Mouse (Mus musculus) right cerebral cortex, postnatal 4 days (tissue): ENCODE measurements around the gene Sgsm3.
A peak's percentile ranks its signal among the peaks of the same experiment; 100 is the strongest.
"Not testable (repeated sequence)": the region's sequence is repeated elsewhere in the genome, so short reads cannot be mapped to it uniquely, and the experiment has no call there.

Experiments used
- DNase-seq: peaks from one replicate; pipeline ENCODE4 v3.0.0-alpha.2; 2022

The Sgsm3 gene

GRCm38 (mm10) chr15:80977620-80978334 is at the start of gene Sgsm3:
TSS of gene Sgsm3 (plus strand) at chr15:80977765.
- DNase-seq = peak; percentile 82

GRCm38 (mm10) chr15:80928811-80929355 is 48.7 kb upstream of the Sgsm3 start:
- DNase-seq = no peak

GRCm38 (mm10) chr15:80930048-80930571 is 47.5 kb upstream of the Sgsm3 start:
- DNase-seq = no peak

DNA sequence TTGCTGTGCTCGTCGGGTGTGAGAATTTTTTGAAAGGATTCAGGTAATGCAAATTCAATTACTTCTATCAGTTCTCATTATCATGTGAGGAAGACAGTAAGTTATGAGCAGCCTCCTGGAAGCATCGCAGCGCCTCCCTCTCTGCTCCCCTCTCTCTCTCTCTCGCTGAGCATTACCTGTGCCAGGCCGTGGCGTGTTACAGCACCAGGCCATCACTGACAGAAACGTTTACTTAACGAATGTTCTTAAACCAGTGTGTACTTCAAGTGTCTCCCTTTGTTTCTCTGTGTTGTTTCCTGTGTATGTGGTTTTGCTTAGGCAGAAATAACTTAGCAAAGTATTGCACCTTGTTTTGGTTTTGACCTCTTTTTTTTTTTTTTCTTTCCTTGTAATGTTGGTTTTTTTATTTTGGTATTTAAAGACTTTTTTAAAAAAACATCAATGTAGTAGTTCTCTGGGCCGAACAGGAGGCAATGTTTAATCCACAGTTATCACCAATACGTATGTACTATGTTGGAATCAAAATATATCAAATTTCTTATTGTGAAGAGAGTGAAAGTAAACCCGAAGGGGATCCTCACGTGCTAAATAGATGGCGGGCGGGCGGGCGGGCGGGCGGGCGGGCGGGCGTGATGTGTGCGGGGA is 46.8 kb upstream of the Sgsm3 start:
- not testable (repeated sequence) for DNase-seq

DNA sequence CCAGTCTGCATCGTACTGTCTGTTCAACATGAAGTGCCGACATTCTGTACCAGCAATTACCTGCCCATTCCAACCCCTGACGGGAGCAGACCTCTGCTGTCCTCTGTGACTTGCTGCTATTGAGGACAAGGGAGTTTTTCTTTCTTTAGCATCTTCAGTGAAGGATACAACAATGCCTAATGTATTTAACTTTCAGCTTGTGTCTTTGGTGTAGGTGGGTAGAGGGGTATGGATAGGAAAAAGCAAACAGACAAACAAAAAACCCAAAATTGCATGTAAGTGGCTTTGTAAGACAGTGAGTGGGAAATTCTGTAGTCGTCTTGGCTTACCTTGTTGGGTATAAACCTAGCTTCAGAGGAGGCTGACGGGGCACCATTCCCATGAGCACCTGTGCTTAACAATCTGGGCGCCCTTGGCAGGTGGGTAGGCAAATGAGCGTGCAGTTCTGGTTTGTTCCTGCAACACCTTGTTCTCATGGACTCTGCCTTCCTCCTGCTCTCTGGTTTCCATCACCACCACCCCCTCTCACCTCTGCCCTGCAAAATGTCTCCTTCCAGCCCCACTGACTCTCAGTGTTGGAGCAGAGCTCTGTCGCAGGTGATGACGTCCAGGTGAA is 46.1 kb upstream of the Sgsm3 start:
- no peak for DNase-seq

GRCm38 (mm10) chr15:80934841-80935240 is 42.7 kb upstream of the Sgsm3 start:
- DNase-seq = no peak

- DNase-seq = no peak
These were observed 40.9 kb upstream of the Sgsm3 start for GRCm38 (mm10) chr15:80936686-80937085.

DNA sequence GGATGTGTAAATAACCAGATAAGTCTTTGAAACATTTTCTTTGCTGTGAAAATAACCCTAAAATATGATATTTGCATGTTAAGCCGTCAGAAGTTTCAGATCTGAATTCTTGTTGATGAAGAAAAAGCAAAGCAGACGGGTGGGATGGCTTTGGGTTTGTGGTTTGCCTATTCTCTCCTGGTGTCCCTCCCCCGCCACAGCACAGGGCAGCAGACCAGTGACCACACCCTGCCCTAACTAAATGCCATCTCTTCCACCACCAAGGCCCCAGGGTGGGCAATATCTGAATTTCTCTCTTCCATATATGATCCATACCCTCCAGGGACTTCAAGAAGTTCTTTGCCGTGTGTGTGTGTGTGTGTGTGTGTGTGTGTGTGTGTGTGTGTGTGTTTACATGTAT is 39.0 kb upstream of the Sgsm3 start:
- DNase-seq = no peak

DNA sequence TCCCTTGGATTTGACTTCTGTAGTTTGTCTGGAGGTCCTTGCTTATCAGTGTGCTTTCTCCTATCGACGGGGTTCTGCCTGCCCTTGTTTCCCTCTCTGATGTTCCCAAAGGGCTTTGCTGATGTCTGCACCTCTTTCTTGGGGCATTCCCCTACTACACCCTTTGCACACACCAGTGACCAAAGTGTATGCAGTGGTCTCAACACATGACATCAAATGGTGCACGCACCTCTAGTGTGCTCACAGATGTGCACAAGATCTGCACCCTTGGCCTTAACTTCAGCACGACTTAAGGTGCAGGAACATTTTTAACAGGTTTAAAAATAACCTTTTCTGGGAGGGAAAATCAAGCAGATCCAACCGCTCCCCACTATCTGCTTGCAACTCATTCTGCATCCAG is 38.2 kb upstream of the Sgsm3 start:
- DNase-seq = no peak

GRCm38 (mm10) chr15:80941468-80942040 is 36.0 kb upstream of the Sgsm3 start:
- no peak for DNase-seq

DNA sequence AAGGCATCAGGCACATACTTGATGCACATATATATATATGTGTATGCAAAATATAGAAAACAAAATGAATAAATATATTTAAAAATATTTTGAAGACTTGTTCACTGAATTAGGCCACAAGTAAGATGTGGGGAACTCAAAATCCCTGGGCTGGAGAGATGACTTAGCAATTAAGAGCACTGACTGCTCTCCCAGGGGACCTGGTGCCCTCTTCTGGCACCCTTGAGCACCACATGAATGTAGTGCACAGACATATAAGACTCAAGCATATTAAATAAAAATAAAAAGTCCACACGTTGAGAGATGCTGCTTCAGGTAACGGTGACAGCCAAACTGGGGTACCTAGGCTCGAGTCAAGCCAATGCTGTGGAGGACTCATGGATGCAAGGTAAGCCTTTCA is 31.7 kb upstream of the Sgsm3 start:
- no peak for DNase-seq

- DNase-seq = peak; percentile 88
These were observed 29.1 kb upstream of the Sgsm3 start, which contains the start of gene Adsl for GRCm38 (mm10) chr15:80948145-80949135. TSS of gene Adsl (plus strand) at chr15:80948490.

- DNase-seq = no peak
These were observed 28.1 kb upstream of the Sgsm3 start for GRCm38 (mm10) chr15:80949431-80949830.

- no peak for DNase-seq
These were observed 27.5 kb upstream of the Sgsm3 start for GRCm38 (mm10) chr15:80950055-80950454.

DNA sequence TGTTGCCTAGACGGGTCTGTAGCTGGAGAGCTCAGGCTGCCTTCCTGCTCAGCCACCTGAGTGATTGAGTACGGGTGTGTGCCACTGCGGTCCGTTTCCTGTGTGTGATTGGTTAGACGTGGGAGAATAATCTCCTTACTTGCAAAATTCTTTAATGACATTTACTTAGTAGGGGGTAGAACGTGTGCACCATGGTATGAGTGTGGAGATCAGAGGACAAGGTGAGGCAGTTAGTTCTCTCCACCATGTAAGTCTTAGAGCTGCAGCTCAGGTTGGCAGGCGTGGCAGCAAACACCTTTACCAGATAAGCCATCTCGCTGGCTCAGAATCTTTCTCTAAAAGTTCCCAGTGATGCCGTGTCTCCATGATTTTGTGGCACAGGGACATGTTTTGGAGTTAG is 23.6 kb upstream of the Sgsm3 start:
- no peak for DNase-seq

- DNase-seq = no peak
These were observed 22.7 kb upstream of the Sgsm3 start for GRCm38 (mm10) chr15:80954861-80955260.

DNA sequence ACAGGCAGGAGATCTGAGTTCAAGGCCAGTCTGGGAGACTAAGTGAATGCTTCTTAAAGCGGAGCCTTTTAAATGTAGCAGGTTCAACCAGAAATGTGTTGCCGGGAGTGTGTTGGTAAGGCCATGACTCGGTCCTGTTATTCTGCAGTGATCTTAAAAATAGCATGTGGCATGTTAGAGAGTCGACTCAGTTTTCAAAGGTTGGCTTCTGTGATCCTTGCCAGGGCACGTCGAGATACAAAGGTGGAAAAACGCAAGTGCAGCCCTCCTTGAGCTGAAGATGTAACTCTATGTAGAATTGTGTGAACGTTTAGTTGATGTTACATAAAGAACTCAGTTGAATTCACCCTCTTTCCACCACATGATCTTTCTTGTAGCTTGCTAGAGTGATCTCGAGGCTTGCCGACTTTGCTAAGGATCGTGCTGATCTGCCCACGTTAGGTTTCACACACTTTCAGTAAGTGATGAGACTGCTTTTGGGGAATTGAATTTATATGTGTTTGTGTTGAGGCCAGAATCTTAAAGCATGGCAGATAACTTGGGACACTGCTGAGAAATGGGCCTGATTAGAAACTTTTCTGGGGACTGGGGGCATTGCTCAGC is 21.6 kb upstream of the Sgsm3 start:
- DNase-seq = no peak

DNA sequence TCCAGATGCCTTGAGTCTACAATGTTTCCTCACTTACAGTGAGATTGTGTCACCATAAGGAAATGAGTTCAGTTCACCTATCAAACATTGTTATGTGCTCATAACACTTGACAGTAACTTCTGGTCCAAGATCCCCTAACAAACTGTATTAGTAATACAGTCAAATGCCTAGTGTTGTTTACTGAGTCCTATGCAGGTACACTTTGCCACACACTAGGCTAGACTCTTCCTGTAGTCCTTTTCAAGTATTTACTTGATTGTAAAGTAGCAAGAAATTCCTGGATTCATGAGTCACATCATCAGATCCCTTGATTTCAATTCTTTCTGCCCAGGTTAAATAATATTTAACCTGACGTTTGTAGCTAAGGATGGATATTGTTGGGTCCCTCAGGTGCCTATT is 8.2 kb upstream of the Sgsm3 start:
- DNase-seq = no peak

- DNase-seq = no peak
These were observed 3.3 kb upstream of the Sgsm3 start for GRCm38 (mm10) chr15:80974311-80974710.

- no peak for DNase-seq
These were observed 1.9 kb upstream of the Sgsm3 start for GRCm38 (mm10) chr15:80975666-80976065.

DNA sequence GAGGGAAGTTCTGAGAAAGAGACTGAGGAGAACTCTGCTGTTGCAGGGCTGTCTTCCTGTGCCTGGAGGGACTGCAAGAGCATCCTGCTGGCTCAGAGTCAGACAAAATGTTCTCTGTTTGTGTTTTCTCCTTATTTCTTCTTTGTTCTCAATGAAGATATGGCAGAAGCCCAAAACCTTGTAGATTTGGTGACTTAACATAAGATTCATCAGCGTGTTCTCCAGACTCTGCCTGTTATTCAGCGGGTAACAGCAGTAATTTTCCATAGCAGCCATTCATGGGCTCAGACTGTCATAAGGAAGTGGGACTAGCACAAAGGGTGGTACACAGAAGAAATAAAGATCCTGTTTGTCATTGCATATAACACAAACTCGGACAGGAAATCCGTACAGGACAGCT is 2.0 kb downstream of the Sgsm3 start:
- no peak for DNase-seq

DNA sequence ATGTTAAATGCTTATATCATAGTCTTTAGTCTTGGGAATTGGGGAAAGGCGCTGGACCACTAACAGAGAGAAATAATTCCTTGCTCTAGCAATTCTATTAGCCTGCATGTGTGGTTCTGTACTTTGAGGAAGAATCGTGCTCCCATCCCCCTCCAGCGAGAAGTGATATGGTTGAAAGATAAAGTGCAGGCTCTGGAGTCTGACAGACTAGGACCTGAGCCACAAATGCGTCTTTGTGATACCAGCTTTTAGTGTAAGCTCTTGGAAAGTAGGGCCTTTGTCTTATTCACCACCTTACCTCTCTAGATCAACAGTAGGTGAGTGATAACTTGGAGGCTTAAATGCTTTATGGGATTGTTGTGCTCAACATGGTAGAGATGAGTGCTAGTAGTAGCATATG is 3.6 kb downstream of the Sgsm3 start:
- no peak for DNase-seq
